Mouse (Mus musculus): ENCODE measurements around the gene Hdac2. TPM values are rescaled to one million over a fixed set of nuclear protein-coding genes. Genes with fewer than 3 reads are reported as not detected.

The Hdac2 gene
- polyA plus RNA-seq (2012; rRNA removed; ENCODE audit: low replicate concordance): 8.9 and 11.7 TPM in 2 replicates

GRCm38 (mm10) chr10:36974086-36974675, at the start of gene Hdac2:
Hdac2 (plus strand) TSS chr10:36974544.

Other genes with a start within 250 kb of the Hdac2 start
- 22.2 and 69.0 TPM in 2 replicates for gene Marcks, start 164.4 kb downstream of the Hdac2 start, polyA plus RNA-seq (2012; rRNA removed; ENCODE audit: low replicate concordance)

Measured in mammary gland, adult 2 months (tissue).